Mouse (Mus musculus): ENCODE measurements around the gene Gm4869. TPM values are rescaled to one million over a fixed set of nuclear protein-coding genes. Genes with fewer than 3 reads are reported as not detected.
A peak's percentile ranks its signal among the peaks of the same experiment; 100 is the strongest.
"Not testable (repeated sequence)": the region's sequence is repeated elsewhere in the genome, so short reads cannot be mapped to it uniquely, and the experiment has no call there.

Gm4869 gene
- polyA plus RNA-seq, 1 experiment, result 0.12 TPM

GRCm38 (mm10) chr5:140472336-140472735 is 26.9 kb downstream of the Gm4869 start:
- no peak for TF ChIP-seq POLR2A (IDR thresholded peaks at IDR 0.05; ENCODE audit: borderline replicate concordance, extremely low read depth, insufficient read depth, insufficient read length, poor library complexity, severe bottlenecking)
- no peak; the same call in 1 of the 2 replicates for TF ChIP-seq CTCF (IDR thresholded peaks at IDR 0.05; ENCODE audit: borderline replicate concordance, extremely low read depth, insufficient read depth, insufficient read length)

DNA sequence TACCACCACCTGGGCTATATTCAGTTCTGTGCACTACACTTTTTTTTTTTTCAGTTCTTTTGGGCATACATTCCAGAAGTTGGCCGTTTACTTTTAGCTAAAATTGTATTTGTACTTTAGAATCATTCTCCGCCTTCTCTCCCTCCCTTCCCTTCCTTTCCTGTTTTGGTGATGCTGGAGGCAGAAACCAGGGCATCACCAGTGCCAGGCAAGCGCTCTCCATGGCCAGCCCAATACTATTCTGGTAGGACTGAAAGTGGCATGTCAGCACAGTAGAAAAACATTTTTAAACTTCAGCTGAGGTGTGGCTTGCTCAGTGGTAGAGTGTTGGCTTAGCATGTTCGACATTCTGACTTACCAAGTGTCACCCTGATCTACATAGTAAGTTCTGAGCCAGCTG is 36.0 kb downstream of the Gm4869 start:
- TF ChIP-seq CTCF (IDR thresholded peaks at IDR 0.05; ENCODE audit: borderline replicate concordance, extremely low read depth, insufficient read depth, insufficient read length), result no peak
- TF ChIP-seq POLR2A (IDR thresholded peaks at IDR 0.05; ENCODE audit: borderline replicate concordance, extremely low read depth, insufficient read depth, insufficient read length, poor library complexity, severe bottlenecking), result no peak

More at GRCm38 (mm10) chr5:140472336-140472735, 26.9 kb downstream of the Gm4869 start:
- DNase-seq (ENCODE audit: low read depth), result no peak

GRCm38 (mm10) chr5:140491142-140491541 is 45.7 kb downstream of the Gm4869 start:
- TF ChIP-seq CTCF (IDR thresholded peaks at IDR 0.05; ENCODE audit: borderline replicate concordance, extremely low read depth, insufficient read depth, insufficient read length), result no peak
- no peak for TF ChIP-seq POLR2A (IDR thresholded peaks at IDR 0.05; ENCODE audit: borderline replicate concordance, extremely low read depth, insufficient read depth, insufficient read length, poor library complexity, severe bottlenecking)
- no peak for DNase-seq (ENCODE audit: low read depth)

More for the DNA sequence above, 36.0 kb downstream of the Gm4869 start:
- no peak for DNase-seq (ENCODE audit: low read depth)

DNA sequence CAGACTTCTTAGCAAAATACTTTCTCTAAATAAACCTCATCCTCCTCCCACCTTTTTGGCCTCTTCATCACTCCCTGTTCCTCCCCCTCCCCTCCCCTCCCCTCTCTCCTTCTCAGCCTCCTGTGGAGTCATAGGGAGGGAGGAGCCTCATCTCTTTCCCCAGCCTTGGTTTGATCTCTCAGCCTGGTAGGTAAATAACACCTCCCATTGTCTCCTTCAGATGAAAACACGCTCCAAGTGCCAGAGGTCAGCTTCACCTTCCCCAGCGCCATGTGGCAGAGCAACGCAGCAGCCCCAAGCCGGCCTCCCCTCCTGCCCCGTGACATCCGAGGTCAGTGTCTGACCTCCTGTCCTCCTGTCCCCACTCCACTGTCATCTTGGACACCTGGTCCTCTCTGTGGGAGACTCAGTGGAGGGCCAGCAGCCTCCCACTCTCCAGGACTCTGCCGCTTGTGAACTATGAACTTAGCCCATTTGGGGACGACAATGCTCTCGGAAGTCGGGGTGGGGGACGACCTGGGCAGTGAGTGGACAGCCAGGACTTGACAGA is 47.3 kb downstream of the Gm4869 start:
- TF ChIP-seq POLR2A (IDR thresholded peaks at IDR 0.05; ENCODE audit: borderline replicate concordance, extremely low read depth, insufficient read depth, insufficient read length, poor library complexity, severe bottlenecking), result no peak
- no peak for TF ChIP-seq CTCF (IDR thresholded peaks at IDR 0.05; ENCODE audit: borderline replicate concordance, extremely low read depth, insufficient read depth, insufficient read length)
- no peak for DNase-seq (ENCODE audit: low read depth)

DNA sequence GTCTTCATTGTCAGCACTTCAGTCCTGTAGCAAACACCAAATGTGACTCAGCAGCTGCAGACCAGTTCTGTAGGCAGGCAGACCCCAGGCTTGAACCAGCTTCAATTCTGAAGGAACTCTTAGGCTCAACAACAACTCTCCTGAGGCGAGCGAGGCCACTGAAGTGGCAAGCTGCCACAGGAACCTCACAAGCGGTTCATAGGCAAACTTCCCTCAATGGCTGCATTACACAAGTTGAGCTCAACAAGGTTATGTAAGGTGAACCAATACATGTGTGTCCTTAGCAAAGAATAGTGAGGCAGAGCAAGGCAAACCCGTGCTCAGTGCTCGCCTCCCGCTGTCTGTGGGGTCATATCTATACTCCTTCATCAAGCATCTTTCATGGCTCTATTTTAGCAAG is 52.7 kb downstream of the Gm4869 start:
- DNase-seq (ENCODE audit: low read depth), result no peak
- no peak for TF ChIP-seq POLR2A (IDR thresholded peaks at IDR 0.05; ENCODE audit: borderline replicate concordance, extremely low read depth, insufficient read depth, insufficient read length, poor library complexity, severe bottlenecking)
- no peak for TF ChIP-seq CTCF (IDR thresholded peaks at IDR 0.05; ENCODE audit: borderline replicate concordance, extremely low read depth, insufficient read depth, insufficient read length)

GRCm38 (mm10) chr5:140500736-140501135 is 55.3 kb downstream of the Gm4869 start:
- DNase-seq (ENCODE audit: low read depth), result no peak
- TF ChIP-seq POLR2A (IDR thresholded peaks at IDR 0.05; ENCODE audit: borderline replicate concordance, extremely low read depth, insufficient read depth, insufficient read length, poor library complexity, severe bottlenecking), result no peak
- TF ChIP-seq CTCF (IDR thresholded peaks at IDR 0.05; ENCODE audit: borderline replicate concordance, extremely low read depth, insufficient read depth, insufficient read length), result no peak

DNA sequence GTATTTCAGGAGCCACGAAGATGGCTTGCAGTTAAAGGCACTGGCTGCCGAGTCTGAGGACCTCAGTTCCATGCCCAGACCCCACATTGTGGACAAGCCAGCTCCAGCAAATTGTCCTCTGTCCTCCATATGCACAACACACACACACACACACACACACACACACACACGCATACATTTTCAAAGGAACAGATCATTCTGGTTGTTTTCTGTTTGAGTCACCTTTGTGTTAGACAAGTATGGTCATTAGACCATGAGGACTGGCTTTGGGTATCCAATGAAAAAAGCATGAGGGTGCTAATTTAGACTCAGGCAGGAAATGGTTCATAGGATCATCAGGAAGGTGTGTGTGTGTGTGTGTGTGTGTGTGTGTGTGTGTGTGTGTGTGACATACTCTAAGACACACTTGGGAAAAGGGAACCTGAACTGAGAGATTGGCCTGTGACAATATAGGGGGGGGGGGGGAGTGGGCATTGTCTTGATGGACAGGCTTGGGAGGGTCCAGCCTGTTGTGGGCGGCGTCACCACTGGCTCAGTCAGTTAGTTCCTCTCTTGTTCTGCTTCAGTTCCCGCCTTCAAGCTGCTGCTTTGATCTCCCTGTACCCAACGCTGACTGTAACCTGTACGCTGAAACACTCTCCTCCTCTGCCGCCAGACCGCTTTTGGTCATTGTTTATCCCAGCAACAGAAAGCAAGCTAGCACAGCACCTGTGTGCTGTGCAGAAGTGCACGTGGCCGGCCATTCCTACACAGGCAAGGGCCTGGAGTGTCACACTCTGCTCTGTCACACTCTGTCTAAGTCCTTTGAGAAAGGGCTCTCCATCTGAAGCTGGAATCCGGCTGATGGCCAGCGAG is 56.8 kb downstream of the Gm4869 start:
- DNase-seq (ENCODE audit: low read depth), result no peak
- TF ChIP-seq CTCF (IDR thresholded peaks at IDR 0.05; ENCODE audit: borderline replicate concordance, extremely low read depth, insufficient read depth, insufficient read length), result no peak
- no peak for TF ChIP-seq POLR2A (IDR thresholded peaks at IDR 0.05; ENCODE audit: borderline replicate concordance, extremely low read depth, insufficient read depth, insufficient read length, poor library complexity, severe bottlenecking)

GRCm38 (mm10) chr5:140502925-140503324 is 57.5 kb downstream of the Gm4869 start:
- DNase-seq (ENCODE audit: low read depth), result not testable (repeated sequence)

DNA sequence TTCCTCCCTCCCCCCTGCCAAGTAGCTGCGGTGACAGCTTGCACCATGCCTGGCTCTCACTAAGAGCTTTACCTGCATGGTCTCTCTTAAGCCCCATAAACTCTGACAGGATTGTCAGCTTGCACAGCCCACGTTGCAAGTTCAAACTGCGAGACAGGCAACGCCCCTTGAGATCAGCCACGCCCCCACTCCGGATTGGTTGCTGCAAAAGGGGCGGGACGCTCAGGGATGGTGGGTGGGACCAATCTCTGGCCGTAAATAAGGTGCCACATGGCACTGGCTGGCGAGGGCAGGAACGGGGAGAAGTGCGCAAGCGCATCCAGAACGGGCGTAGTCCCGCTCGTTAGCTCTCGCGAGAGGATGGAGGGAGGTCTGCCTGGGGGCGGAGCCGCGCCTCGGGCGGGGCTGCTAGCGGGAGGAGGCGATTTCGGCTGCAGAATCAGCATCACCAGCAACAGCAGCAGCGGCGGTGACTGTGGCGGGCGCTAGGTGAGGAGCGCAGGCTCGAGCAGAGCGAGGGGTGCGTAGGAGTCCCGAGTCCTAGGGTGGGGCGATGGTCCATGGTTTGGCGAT is 59.8 kb downstream of the Gm4869 start, which contains the start of gene Chst12:
Gene Chst12 (plus strand): TSS at position 343 of the 573 bp plus-strand sequence.
- no peak for TF ChIP-seq CTCF (IDR thresholded peaks at IDR 0.05; ENCODE audit: borderline replicate concordance, extremely low read depth, insufficient read depth, insufficient read length)
- TF ChIP-seq POLR2A (IDR thresholded peaks at IDR 0.05; ENCODE audit: borderline replicate concordance, extremely low read depth, insufficient read depth, insufficient read length, poor library complexity, severe bottlenecking), result peak; percentile 57; the same call in 1 of the 2 replicates
- peak; percentile 99 for DNase-seq (ENCODE audit: low read depth)

GRCm38 (mm10) chr5:140506096-140506794 is 60.8 kb downstream of the Gm4869 start:
- TF ChIP-seq POLR2A (IDR thresholded peaks at IDR 0.05; ENCODE audit: borderline replicate concordance, extremely low read depth, insufficient read depth, insufficient read length, poor library complexity, severe bottlenecking) (no peak), CTCF (IDR thresholded peaks at IDR 0.05; ENCODE audit: borderline replicate concordance, extremely low read depth, insufficient read depth, insufficient read length) (no peak)

More at GRCm38 (mm10) chr5:140506096-140506794, 60.8 kb downstream of the Gm4869 start:
- DNase-seq (ENCODE audit: low read depth), result peak; percentile 41
